Mouse (Mus musculus) hindbrain, embryonic 12.5 days (tissue): ENCODE results near the gene Mgat4a. TPM values are rescaled to one million over a fixed set of nuclear protein-coding genes. Genes with fewer than 3 reads are reported as not detected.
A peak's percentile ranks its signal among the peaks of the same experiment; 100 is the strongest.

Experiments used
- ATAC-seq: fragments of 200-750 bp; cut with Nextera tagmentation; 2 replicates; pipeline ENCODE4 v1.8.0; 2017; ENCODE audit warnings: moderate TSS enrichment; ENCODE audit not compliant: low FRiP score
- H3K27ac ChIP-seq: fragments of 300-500 bp; sonication (generic); 2 replicates; pipeline ENCODE4 v1.5.1; 2016; ENCODE audit warnings: mild to moderate bottlenecking
- H3K27me3 ChIP-seq: fragments of 300-500 bp; sonication (generic); 2 replicates; pipeline ENCODE4 v1.6.1; 2016; ENCODE audit warnings: mild to moderate bottlenecking
- H3K36me3 ChIP-seq: fragments of 300-500 bp; sonication (generic); 2 replicates; pipeline ENCODE4 v1.6.1; 2016; ENCODE audit warnings: mild to moderate bottlenecking
- H3K4me1 ChIP-seq: fragments of 300-500 bp; sonication (generic); 2 replicates; pipeline ENCODE4 v1.6.1; 2016
- H3K4me2 ChIP-seq: fragments of 300-500 bp; sonication (generic); replicated peaks from 2 replicates; pipeline ENCODE4 v1.6.1; 2016; ENCODE audit warnings: mild to moderate bottlenecking
- H3K4me3 ChIP-seq: fragments of 300-500 bp; sonication (generic); 2 replicates; pipeline ENCODE4 v1.5.1; 2016; ENCODE audit warnings: mild to moderate bottlenecking
- H3K9ac ChIP-seq: fragments of 300-500 bp; sonication (generic); 2 replicates; pipeline ENCODE4 v1.6.1; 2016; ENCODE audit warnings: mild to moderate bottlenecking, moderate library complexity
- H3K9me3 ChIP-seq: fragments of 300-500 bp; sonication (generic); replicated peaks from 2 replicates; pipeline ENCODE4 v1.6.1; 2016; ENCODE audit warnings: mild to moderate bottlenecking
- WGBS: fragments of 180-500 bp; shearing (Covaris S2); methylation state at CpG from one replicate; pipeline ENCODE4 v1.1.7; 2016; 5-methylcytosine and 5-hydroxymethylcytosine counted together
- polyA plus RNA-seq: library from polyadenylated mRNA; unstranded; fragments of >200 nt; fragmentation: Nextera tagmentation; extraction: Ambion mirVana; gene quantifications from 2 replicates; pipeline ENCODE4 v1.2.1, GENCODE M21; 2016

The Mgat4a gene
- polyA plus RNA-seq, 1 experiment from 2014 or later: 3.2 TPM

DNA sequence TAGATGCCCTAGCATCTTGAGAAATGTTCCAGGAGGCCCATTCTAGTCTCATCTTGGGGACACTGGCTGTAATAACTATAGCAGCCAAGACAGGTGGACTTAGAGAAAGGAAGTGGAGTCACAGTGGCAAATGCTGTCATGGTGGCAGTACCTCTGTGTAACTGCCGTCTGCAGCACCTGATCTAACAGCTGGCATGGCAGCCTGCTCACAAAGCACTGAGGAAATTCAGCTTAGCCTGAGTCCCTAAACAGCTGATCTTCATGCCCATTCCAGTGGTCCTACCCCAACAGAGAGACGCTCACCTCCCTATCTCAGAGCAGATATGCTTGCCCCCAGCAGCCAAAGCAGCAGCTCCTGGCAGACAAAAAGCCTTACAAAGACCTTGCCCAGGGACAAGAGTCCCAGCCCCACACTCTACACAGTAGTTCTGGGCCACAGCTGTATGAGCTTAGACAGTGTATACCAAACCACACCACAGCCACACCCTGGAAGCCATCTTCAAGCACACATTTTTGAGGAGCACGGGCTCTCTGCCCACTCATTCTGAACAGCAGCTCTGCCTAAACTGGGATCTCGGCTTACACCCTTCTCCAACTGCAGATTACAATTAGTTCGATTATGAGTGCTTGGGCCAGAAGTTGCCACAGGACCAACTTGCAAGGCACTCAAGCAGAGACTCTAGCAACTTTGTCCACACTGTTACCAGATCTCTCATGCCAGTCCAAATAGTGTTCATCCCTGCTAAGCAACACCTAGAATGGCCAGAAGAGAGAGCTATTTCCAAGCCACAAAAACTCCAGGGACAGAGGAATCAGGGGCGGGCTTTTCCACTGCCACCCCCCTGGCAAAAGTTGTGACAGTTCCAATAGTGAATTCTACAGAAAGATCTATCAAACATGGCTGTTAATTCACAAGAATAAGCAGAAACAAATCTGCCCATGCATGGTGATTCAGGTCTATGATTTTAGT is 69.4 kb downstream of the Mgat4a start:
- Histone ChIP-seq H3K4me3 (no peak overlapping the region), H3K4me1 (no peaks in the 10 kb centered on the region), H3K27me3 (no peaks in the 10 kb centered on the region), H3K27ac (no peak overlapping the region), H3K4me2 (no peak overlapping the region), H3K9ac (no peak overlapping the region), H3K9me3 (no peaks in the 10 kb centered on the region), H3K36me3 (no peaks in the 10 kb centered on the region)
- WGBS: 80% methylated on average over 6 of the region's 6 CpGs
- no peak for ATAC-seq

DNA sequence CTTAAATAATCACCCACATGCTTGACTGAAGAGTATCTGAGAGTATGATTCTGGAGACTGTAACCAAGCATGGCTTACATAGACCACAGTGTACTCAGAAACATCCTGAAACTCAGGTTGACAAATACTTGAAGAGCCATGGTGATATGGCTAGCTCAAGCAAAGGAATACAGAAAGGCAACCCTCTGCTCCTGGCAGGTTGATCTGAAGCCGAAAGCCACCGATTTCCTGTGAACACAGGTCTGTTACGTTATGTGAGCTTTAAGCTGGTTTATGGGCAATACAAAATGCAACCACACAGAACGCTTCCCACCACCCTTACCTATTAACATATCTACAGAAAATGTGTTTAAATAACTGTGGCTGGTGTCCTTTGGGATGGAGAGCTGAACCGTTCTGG is 71.8 kb downstream of the Mgat4a start:
- Histone ChIP-seq H3K27ac (no peak overlapping the region), H3K4me2 (no peak overlapping the region), H3K4me3 (no peak overlapping the region), H3K4me1 (no peaks in the 10 kb centered on the region), H3K36me3 (no peaks in the 10 kb centered on the region), H3K9me3 (no peaks in the 10 kb centered on the region), H3K9ac (no peak overlapping the region), H3K27me3 (no peaks in the 10 kb centered on the region)
- ATAC-seq: no peak
- 94% methylated on average over 5 of the region's 5 CpGs for whole genome bisulfite sequencing

DNA sequence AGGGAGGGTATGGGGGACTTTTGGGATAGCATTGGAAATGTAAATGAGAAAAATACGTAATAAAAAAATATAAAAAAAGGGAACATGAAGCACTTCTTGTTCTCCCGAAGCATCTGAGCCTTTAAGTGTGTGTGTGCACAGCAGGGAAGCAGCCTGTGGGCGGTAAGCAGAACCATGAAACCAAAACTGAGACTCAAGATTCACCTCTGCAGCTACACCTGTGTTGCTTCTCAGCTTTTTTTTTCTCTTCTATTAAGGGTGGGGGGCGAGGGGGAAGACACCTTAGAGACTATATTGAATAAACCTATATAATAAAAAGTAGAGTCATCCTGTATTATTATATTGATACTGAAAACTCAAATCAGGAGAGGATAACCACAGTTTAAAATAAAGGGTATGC is 73.0 kb downstream of the Mgat4a start:
- ATAC-seq: no peak
- WGBS: 82% methylated on average over 4 of the region's 4 CpGs
- no peaks in the 10 kb centered on the region for H3K9me3 ChIP-seq

DNA sequence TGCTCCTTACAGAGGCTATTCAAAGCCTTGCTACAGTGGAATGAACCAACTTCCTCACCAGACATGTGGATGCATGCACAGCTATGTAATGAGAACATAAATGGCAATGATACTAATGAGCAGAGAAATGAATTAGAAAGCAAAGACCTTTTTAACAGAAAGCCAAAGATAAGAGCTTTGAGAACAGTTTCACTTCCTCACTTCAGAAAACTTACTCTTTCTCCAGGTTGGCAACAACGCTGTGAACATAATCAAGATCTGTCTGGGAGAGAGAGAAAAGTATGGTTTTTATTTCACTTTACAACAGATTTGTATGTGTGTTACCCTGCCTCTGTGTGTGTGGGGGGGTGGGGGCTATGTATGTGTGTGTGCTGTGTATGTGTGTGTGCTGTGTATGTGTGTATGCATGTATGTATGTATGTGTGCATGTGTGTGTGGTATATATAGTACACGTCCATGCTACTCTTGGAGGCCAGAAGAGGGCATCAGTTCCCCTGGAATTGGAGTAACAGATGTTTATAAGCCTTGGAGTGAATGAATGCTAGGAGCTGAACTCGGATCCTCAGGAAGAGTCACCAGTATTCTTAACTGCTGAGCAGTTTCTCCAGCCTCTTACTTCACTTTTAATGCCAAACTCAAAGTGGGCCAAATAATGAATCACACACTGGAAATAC is 74.4 kb downstream of the Mgat4a start:
- 82% methylated on average over 3 of the region's 3 CpGs for WGBS
- ATAC-seq: no peak
- Histone ChIP-seq H3K4me3 (no peak overlapping the region), H3K4me1 (no peaks in the 10 kb centered on the region), H3K9ac (no peak overlapping the region), H3K4me2 (no peak overlapping the region), H3K27me3 (no peaks in the 10 kb centered on the region), H3K9me3 (no peaks in the 10 kb centered on the region), H3K36me3 (no peaks in the 10 kb centered on the region), H3K27ac (no peak overlapping the region)

More for the DNA sequence above, 73.0 kb downstream of the Mgat4a start:
- Histone ChIP-seq H3K36me3 (no peaks in the 10 kb centered on the region), H3K27me3 (no peaks in the 10 kb centered on the region), H3K4me3 (no peak overlapping the region), H3K27ac (no peak overlapping the region), H3K4me1 (no peaks in the 10 kb centered on the region), H3K4me2 (no peak overlapping the region), H3K9ac (no peak overlapping the region)

DNA sequence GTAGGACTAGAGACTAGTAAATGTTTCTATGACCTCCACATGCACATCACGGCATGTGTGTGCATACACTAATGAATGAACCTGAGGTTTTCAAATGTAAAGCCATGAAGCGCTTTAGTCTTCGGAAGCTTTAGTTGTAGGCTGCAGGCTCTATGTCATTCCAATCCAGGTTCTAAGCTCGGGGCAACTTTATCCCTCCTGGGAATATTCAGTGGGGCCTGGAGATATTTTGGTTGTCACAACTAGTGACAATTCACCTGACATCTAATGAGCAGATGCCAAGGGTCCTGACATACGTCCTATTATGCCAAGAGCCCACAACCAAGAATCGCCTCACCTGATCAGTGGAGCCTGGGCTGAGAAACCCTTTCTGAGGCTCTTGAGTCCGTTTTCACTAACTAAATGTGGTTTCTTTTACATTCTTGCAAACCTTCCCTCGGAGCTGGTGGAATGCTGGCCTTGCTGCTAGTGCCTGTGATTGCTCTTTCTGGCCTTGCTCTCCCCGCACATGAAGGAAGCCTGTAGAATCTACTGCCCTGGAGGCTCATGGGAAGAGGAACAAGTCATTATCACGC is 75.9 kb downstream of the Mgat4a start:
- H3K27me3 ChIP-seq: no peaks in the 10 kb centered on the region
- no peak overlapping the region for H3K4me2 ChIP-seq
- 92% methylated on average over 10 of the region's 10 CpGs for WGBS
- H3K36me3 ChIP-seq: no peaks in the 10 kb centered on the region
- no peak overlapping the region for H3K27ac ChIP-seq
- H3K9me3 ChIP-seq: no peaks in the 10 kb centered on the region
- H3K4me1 ChIP-seq: no peaks in the 10 kb centered on the region
- no peak overlapping the region for H3K4me3 ChIP-seq
- no peak overlapping the region for H3K9ac ChIP-seq
- no peak for ATAC-seq

DNA sequence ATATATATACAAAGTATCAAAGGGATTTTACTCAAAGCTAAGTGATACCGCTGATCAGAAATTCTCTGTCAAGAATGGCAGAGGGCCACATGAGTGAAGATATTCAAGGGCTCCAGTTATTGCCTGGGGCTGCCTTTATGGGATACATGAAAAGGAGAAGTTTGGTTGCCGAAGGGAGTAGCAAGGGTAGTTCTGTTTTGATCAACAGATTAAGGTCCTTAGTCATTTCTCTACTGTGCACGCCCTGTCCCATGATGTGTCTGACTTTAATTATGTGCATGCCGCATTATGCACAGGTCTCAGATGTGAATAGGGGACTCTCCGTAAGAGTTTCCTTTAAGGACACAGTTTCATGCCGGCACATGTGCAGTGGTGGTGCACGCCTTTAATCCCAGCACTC is 83.3 kb downstream of the Mgat4a start:
- no peak for ATAC-seq
- Histone ChIP-seq H3K27me3 (no peaks in the 10 kb centered on the region), H3K4me2 (no peak overlapping the region), H3K9ac (no peak overlapping the region), H3K36me3 (no peaks in the 10 kb centered on the region), H3K4me3 (no peak overlapping the region), H3K9me3 (no peaks in the 10 kb centered on the region), H3K27ac (no peak overlapping the region), H3K4me1 (no peaks in the 10 kb centered on the region)
- 89% methylated on average over 7 of the region's 7 CpGs for WGBS

DNA sequence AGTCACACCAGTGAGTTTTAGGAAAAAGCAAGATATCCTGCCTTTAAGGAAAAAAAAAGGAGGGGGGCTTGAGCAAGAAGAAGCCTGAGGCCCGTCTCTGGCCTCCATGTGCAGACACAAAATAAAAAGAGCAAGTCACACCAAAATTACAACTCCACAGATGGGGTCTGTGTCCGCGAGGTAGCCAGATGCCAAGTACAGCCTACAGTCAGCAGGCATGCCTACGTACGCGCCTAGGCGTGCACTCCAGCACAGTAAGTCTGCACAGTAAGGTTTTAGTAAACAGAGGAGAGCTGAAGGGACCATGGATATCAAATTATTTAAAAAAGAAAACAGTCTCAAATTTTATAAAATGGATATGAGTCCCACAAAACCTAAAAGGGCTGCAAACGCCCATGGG is 89.5 kb downstream of the Mgat4a start:
- no peak overlapping the region for H3K9ac ChIP-seq
- no peak for ATAC-seq
- H3K4me1 ChIP-seq: no peaks in the 10 kb centered on the region
- H3K4me2 ChIP-seq: no peak overlapping the region
- no peaks in the 10 kb centered on the region for H3K27me3 ChIP-seq
- no peak overlapping the region for H3K4me3 ChIP-seq
- no peaks in the 10 kb centered on the region for H3K9me3 ChIP-seq
- H3K36me3 ChIP-seq: no peaks in the 10 kb centered on the region
- no peak overlapping the region for H3K27ac ChIP-seq
- 86% methylated on average over 8 of the region's 8 CpGs for WGBS

DNA sequence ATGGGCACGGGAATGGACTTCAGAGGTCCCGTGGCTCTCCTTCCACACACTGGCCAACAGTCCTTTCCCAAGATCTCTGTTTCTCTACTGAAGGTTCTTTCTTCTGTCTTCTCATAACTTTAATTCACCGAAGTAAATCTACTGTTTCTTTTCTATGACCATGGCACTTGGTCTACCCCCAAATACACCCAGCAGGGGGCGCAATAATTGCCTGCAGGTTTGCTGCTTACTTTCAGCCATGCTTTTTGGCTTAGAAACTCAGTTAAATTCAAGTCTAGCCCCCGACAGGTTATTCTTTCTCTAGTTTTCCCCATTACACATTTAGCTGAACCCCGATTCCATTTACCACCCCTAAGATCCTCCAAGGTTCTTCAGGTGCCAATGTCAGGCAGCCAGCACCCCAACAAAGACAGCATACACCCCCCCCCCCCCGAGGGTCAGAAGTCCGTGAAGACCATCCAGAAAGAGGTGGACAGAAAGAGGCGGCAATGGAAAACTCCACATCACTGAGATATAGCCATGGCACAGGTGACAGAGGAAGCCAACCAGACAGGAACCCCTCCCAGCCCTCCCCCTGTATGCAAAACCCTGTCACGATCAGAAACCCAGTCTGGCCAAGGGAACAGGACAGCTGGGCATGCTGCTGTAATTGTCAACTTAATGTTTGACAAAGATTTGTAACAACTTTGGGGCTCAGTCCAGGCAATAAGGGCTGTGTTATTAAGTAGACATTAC is 92.3 kb downstream of the Mgat4a start:
- no peak for ATAC-seq
- Histone ChIP-seq H3K9me3 (no peaks in the 10 kb centered on the region), H3K4me1 (no peaks in the 10 kb centered on the region), H3K4me3 (no peak overlapping the region), H3K9ac (no peak overlapping the region), H3K4me2 (no peak overlapping the region), H3K27me3 (no peaks in the 10 kb centered on the region), H3K36me3 (peaks cover 1% of the 10 kb centered on the region; the same call in 1 of the 2 replicates), H3K27ac (no peak overlapping the region)
- WGBS: 82% methylated on average over 10 of the region's 10 CpGs

DNA sequence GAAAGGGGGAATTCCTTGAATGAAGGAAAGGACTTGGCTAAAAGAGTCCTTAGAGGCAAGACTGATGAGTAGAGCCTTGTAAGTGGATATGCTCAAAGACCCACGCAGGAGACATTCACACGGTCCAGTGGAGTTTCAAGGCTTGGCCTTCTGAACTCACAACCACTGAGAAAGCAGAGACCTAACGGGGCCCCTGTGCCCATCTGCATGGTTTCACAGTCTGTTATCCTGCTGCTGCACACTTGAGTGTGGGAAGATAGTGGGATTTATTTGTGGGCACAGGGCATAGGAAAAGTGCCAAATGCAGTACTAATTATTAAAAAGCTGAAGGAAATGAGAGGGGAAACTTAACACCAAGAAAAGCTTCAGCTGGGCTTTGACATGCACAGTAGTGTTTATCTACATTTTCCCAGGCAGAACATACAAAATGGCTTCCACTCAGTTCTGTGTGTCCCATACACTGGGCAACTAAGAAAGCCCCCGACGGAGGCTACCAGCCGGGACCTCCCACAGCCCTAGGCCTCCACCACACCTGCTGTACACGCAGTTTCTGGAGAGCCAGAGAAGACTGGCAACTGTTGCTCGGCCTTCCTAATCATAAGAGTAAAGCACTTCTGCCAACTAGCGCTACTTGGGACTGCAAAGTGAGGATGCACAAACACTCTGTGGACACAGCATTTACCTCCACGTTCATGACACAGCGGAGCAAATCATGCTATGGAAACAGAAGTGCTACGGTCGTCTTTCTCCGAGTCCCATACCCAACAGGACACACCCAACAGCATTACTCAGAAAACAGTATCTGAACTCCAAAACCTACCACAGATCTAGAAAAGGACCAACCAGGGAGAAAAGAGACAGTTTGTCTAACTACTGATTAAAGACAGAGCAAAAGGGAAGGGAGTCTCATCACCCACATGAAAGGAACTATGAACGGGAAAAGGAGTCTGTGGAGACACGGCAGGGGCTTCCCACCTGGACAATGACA is 97.7 kb downstream of the Mgat4a start:
- Histone ChIP-seq H3K4me2 (no peak overlapping the region), H3K9ac (no peak overlapping the region), H3K9me3 (no peaks in the 10 kb centered on the region), H3K36me3 (peaks cover 33% of the 10 kb centered on the region), H3K4me3 (no peak overlapping the region), H3K27ac (no peak overlapping the region), H3K27me3 (no peaks in the 10 kb centered on the region), H3K4me1 (no peaks in the 10 kb centered on the region)
- ATAC-seq: no peak
- 93% methylated on average over 16 of the region's 16 CpGs for WGBS

DNA sequence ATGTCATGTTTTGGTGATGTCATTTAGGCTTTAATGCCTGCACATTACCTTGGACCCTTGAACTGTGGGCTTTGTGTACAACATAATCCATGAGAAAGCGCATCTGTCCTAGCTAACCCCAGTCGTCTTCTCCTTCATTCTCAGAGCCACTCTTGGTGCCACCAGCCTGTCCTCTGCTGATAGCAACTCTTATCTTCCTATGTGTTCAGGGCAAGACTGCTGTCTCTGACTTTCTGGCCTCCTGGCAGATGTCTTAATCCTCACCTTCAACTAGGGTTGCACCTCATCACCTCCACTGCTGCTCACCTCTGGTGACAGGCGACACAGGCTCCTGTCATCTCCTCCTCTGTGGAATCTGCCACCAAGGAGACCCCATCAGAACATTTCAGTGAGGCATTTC is 104.4 kb downstream of the Mgat4a start:
- 88% methylated on average over 3 of the region's 3 CpGs for WGBS
- Histone ChIP-seq H3K9ac (no peak overlapping the region), H3K4me2 (no peak overlapping the region), H3K27ac (no peak overlapping the region), H3K27me3 (no peaks in the 10 kb centered on the region), H3K4me1 (peaks cover 7% of the 10 kb centered on the region), H3K36me3 (peaks cover 65% of the 10 kb centered on the region), H3K9me3 (no peaks in the 10 kb centered on the region), H3K4me3 (no peak overlapping the region)
- no peak for ATAC-seq

DNA sequence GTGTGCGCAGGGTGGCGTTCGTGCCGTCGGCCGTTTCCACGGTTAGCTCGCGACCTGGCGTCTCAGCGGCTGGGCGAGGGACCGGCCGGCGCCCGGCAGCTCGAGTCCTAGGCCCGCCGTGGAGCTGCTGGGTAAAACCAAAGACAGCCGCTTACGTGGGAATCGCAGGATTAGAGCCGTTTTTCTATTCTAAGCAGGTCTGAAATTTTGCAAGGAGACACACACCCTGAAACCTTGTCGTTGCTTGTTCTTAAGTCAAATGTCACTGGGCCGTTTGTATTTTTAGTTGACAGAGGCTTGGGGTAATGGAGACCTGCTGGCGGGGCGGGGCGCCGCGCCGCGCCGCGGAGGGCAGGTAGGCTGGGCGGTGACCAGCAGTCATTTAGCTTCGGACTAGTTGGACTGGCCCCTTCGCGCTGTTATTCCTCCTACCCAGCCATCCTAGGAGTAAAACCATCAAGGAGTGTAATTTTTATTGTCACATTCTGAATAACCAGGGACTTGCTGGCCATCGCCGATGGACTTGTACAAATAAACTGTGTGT is 110.4 kb downstream of the Mgat4a start:
- Histone ChIP-seq H3K36me3 (peaks cover 36% of the 10 kb centered on the region), H3K9me3 (no peaks in the 10 kb centered on the region), H3K27me3 (no peaks in the 10 kb centered on the region), H3K27ac (peak overlapping the region; percentile 73), H3K9ac (peak overlapping the region; percentile 84), H3K4me2 (peak overlapping the region; percentile 62), H3K4me1 (peaks cover 22% of the 10 kb centered on the region), H3K4me3 (peak overlapping the region; percentile 91)
- ATAC-seq: peak; percentile 33
- 2% methylated on average over 40 of the region's 40 CpGs for WGBS
